Mouse (Mus musculus) spleen, adult 2 months (tissue): ENCODE data around the gene Olfr976. TPM values are rescaled to one million over a fixed set of nuclear protein-coding genes. Genes with fewer than 3 reads are reported as not detected.
"Not testable (repeated sequence)": the region's sequence is repeated elsewhere in the genome, so short reads cannot be mapped to it uniquely, and the experiment has no call there.

ENCODE experiments used
- DNase-seq, 2 experiments: peaks; one replicate each; pipeline versions ENCODE4 v3.0.0 to v3.0.0-alpha.2; 2012 to 2021; ENCODE audit warnings: low spot score in 2 of 2, low read depth in 1 of 2
- H3K27ac ChIP-seq: fragments of 200-500 bp; 2 replicates; pipeline ENCODE4 v1.5.1; 2012; ENCODE audit warnings: low read length, inconsistent platforms; ENCODE audit not compliant: insufficient read depth
- H3K27me3 ChIP-seq: fragments of 200-500 bp; 2 replicates; pipeline ENCODE4 v1.6.1; 2012; ENCODE audit warnings: mild to moderate bottlenecking, moderate library complexity, low read length, inconsistent platforms; ENCODE audit not compliant: control insufficient read depth, insufficient read depth
- H3K36me3 ChIP-seq: fragments of 200-500 bp; 2 replicates; pipeline ENCODE4 v1.6.1; 2012; ENCODE audit warnings: mild to moderate bottlenecking, low read length, inconsistent platforms; ENCODE audit not compliant: control insufficient read depth, insufficient read depth
- H3K4me1 ChIP-seq: fragments of 200-500 bp; 2 replicates; pipeline ENCODE4 v1.6.1; 2011; ENCODE audit warnings: inconsistent platforms; ENCODE audit not compliant: control insufficient read depth, insufficient read depth, insufficient read length
- H3K4me3 ChIP-seq: fragments of 200-500 bp; 2 replicates; pipeline ENCODE4 v1.5.1; 2011; ENCODE audit warnings: mild to moderate bottlenecking, inconsistent platforms; ENCODE audit not compliant: insufficient read depth, insufficient read length; ENCODE audit errors: extremely low read depth
- CTCF ChIP-seq: fragments of 200-500 bp; IDR thresholded peaks from 2 replicates; pipeline ENCODE4 v1.5.1; 2011; ENCODE audit warnings: mild to moderate bottlenecking, inconsistent platforms; ENCODE audit not compliant: insufficient read depth, insufficient read length, insufficient replicate concordance; ENCODE audit errors: extremely low read depth
- POLR2A ChIP-seq: fragments of 200-500 bp; IDR thresholded peaks from 2 replicates; pipeline ENCODE4 v1.6.1; 2011; ENCODE audit warnings: low read depth, low read length, inconsistent platforms
- WGBS: fragments of 180-500 bp; shearing (Covaris S2); methylation state at CpG from one replicate; pipeline ENCODE4 v1.1.7; 2018; 5-methylcytosine and 5-hydroxymethylcytosine counted together
- polyA plus RNA-seq: library from polyadenylated mRNA; depleted of rRNA; stranded (reverse); fragments of >200 nt; gene quantifications from 2 replicates; pipeline ENCODE4 v1.2.3, GENCODE M21; 2012; rRNA removed

The Olfr976 gene
- not detected in 2 replicates for polyA plus RNA-seq

GRCm38 (mm10) chr9:39961033-39961432, at the start of gene Olfr976:
Gene Olfr976 (minus strand): TSS chr9:39961133.
- not testable (repeated sequence) for H3K4me3 ChIP-seq, H3K27me3 ChIP-seq, H3K36me3 ChIP-seq, H3K4me1 ChIP-seq, H3K27ac ChIP-seq, DNase-seq
- WGBS = 81% methylated on average over 8 of the region's 9 CpGs

GRCm38 (mm10) chr9:40009482-40009881, 48.5 kb upstream of the Olfr976 start, which contains the start of gene Olfr980:
Gene Olfr980 (minus strand): TSS chr9:40009582.
- DNase-seq = no peak
- Histone ChIP-seq H3K36me3 (no peaks in the 10 kb centered on the region), H3K4me1 (no peaks in the 10 kb centered on the region), H3K27me3 (no peaks in the 10 kb centered on the region), H3K27ac (no peak within 1 kb of the TSS), H3K4me3 (no peak within 1 kb of the TSS)
- TF ChIP-seq POLR2A (no peak), CTCF (no peak)
- 85% methylated on average over 1 of the region's 1 CpGs for WGBS

- Histone ChIP-seq H3K4me1 (no peaks in the 10 kb centered on the region), H3K4me3 (no peak within 1 kb of the TSS), H3K36me3 (no peaks in the 10 kb centered on the region), H3K27ac (no peak within 1 kb of the TSS), H3K27me3 (no peaks in the 10 kb centered on the region)
- 100% methylated on average over 1 of the region's 1 CpGs for WGBS
- DNase-seq = no peak
- TF ChIP-seq CTCF (no peak), POLR2A (no peak)
These were observed 42.4 kb upstream of the Olfr976 start, which contains the start of gene Olfr979 for GRCm38 (mm10) chr9:40003365-40003764. Gene Olfr979 (minus strand): TSS chr9:40003465.

- no peak within 1 kb of the TSS for H3K27ac ChIP-seq
- WGBS = 86% methylated on average over 2 of the region's 2 CpGs
- no peak for DNase-seq
- no peaks in the 10 kb centered on the region for H3K36me3 ChIP-seq
- no peaks in the 10 kb centered on the region for H3K27me3 ChIP-seq
- H3K4me1 ChIP-seq = no peaks in the 10 kb centered on the region
- no peak for TF ChIP-seq POLR2A
- TF ChIP-seq CTCF = no peak
- no peak within 1 kb of the TSS for H3K4me3 ChIP-seq
These were observed 30.9 kb upstream of the Olfr976 start, which contains the start of gene Olfr978 for GRCm38 (mm10) chr9:39991813-39992212. Gene Olfr978 (plus strand): TSS chr9:39992113.

GRCm38 (mm10) chr9:39976581-39977145, 15.7 kb upstream of the Olfr976 start:
- not testable (repeated sequence) for H3K36me3 ChIP-seq, DNase-seq, H3K27me3 ChIP-seq, H3K4me1 ChIP-seq, H3K27ac ChIP-seq, H3K4me3 ChIP-seq
- 88% methylated on average over 1 of the region's 1 CpGs for WGBS

GRCm38 (mm10) chr9:39951946-39952345, 9.0 kb downstream of the Olfr976 start, which contains the start of gene Olfr975:
Gene Olfr975 (minus strand): TSS chr9:39952046.
- WGBS = 70% methylated on average over 1 of the region's 1 CpGs
- H3K4me1 ChIP-seq = no peaks in the 10 kb centered on the region
- no peaks in the 10 kb centered on the region for H3K27me3 ChIP-seq
- TF ChIP-seq POLR2A (no peak), CTCF (no peak)
- no peak within 1 kb of the TSS for H3K27ac ChIP-seq
- H3K4me3 ChIP-seq = no peak within 1 kb of the TSS
- DNase-seq = no peak
- H3K36me3 ChIP-seq = no peaks in the 10 kb centered on the region

- Histone ChIP-seq H3K4me3 (no peak within 1 kb of the TSS), H3K27me3 (no peaks in the 10 kb centered on the region), H3K4me1 (no peaks in the 10 kb centered on the region), H3K27ac (no peak within 1 kb of the TSS), H3K36me3 (no peaks in the 10 kb centered on the region)
- no peak for DNase-seq
- WGBS = 89% methylated on average over 1 of the region's 1 CpGs
- TF ChIP-seq CTCF (no peak), POLR2A (no peak)
These were observed 23.7 kb downstream of the Olfr976 start, which contains the start of gene Olfr974 for GRCm38 (mm10) chr9:39937201-39937600. Gene Olfr974 (plus strand): TSS chr9:39937501.

GRCm38 (mm10) chr9:39928837-39929236, 32.1 kb downstream of the Olfr976 start:
- H3K36me3 ChIP-seq, H3K27ac ChIP-seq, H3K4me1 ChIP-seq, DNase-seq, H3K4me3 ChIP-seq, H3K27me3 ChIP-seq: not testable (repeated sequence)
- WGBS = 73% methylated on average over 1 of the region's 1 CpGs

GRCm38 (mm10) chr9:39927975-39928836, 32.7 kb downstream of the Olfr976 start:
- H3K4me1 ChIP-seq, H3K27me3 ChIP-seq, H3K4me3 ChIP-seq, H3K36me3 ChIP-seq, H3K27ac ChIP-seq, DNase-seq: not testable (repeated sequence)
- WGBS = no CpG with 5 or more reads among the region's 4 CpGs
